In the genomic region with DNA sequence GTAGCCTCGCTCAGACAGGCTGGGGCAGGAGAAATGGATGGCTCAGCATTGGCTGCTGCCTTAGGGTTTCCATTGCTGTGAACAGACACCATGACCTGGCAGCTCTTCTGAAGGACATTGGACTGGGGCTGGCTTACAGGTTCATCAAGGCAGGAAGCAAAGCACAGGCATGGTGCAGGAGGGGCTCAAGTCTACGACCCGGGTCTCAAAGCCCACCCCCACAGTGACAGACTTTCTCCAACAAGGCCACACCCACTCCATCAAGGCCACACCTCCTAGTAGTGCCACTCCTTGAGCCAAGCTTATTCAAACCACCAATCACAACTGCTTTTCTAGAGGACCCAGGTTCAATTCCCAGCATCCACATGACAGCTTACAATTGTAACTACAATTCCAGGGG, we compare ENCODE assay signal across 13 mouse cellular contexts. TPM values are rescaled to one million over a fixed set of nuclear protein-coding genes. Genes with fewer than 3 reads are reported as not detected.
A peak's percentile ranks its signal among the peaks of the same experiment; 100 is the strongest.
DNase-seq lines count a peak whose midpoint lies in the region; ATAC-seq and TF ChIP-seq lines count a peak whose summit lies in the region.
"Had no signal": no experiment of that assay in that cellular context is flagged by ENCODE, and none has a peak within 500 bp of the region (broad histone marks: within the 10 kb centered on the region; RNA-seq: fewer than 3 reads in every experiment).

No protein-coding gene starts in this region.

- H3K9me3 ChIP-seq in forebrain, postnatal 0 days (ENCODE audit: low read length): no peaks in the 10 kb centered on the region
- no peaks in the 10 kb centered on the region for H3K9me3 ChIP-seq in neural tube, embryonic 11.5 days (ENCODE audit: control insufficient read depth, low read length)
- H3K9me3 ChIP-seq: kidney, embryonic 15.5 days; lung, embryonic 15.5 days had no signal

- H3K4me3 ChIP-seq in layer of hippocampus, adult 2 months: no peak overlapping the region
- no peak overlapping the region for H3K4me3 ChIP-seq in forebrain, postnatal 0 days (ENCODE audit: low read depth, low read length)
- no peak overlapping the region for H3K4me3 ChIP-seq in neural tube, embryonic 11.5 days (ENCODE audit: low read depth, low read length)
- H3K4me3 ChIP-seq: kidney, embryonic 15.5 days; lung, embryonic 15.5 days had no signal

- peak; percentile 15; the same call in 1 of the 2 replicates for ATAC-seq in forebrain, postnatal 0 days
- 0 out of 2 replicates have a peak, but pooled peaks have one; percentile 13 for ATAC-seq in neural tube, embryonic 11.5 days (ENCODE audit: insufficient read depth, low FRiP score, low TSS enrichment)

- WGBS in forebrain, postnatal 0 days: 45% methylated on average over 3 of the region's 3 CpGs
- WGBS in neural tube, embryonic 11.5 days: 38% methylated on average over 3 of the region's 3 CpGs

- intact Hi-C loops in left cerebral cortex, postnatal 36 days (cut with DNase I): no loop called here

- H3K27ac ChIP-seq in layer of hippocampus, adult 2 months: peak overlapping the region; percentile 86; the same call in 1 of the 2 replicates
- no peak overlapping the region for H3K27ac ChIP-seq in forebrain, postnatal 0 days (ENCODE audit: low read depth, low read length)
- no peak overlapping the region for H3K27ac ChIP-seq in neural tube, embryonic 11.5 days (ENCODE audit: low read depth, low read length)

- H3K27me3 ChIP-seq in forebrain, postnatal 0 days (ENCODE audit: insufficient read depth, low read length): no peaks in the 10 kb centered on the region
- H3K27me3 ChIP-seq in neural tube, embryonic 11.5 days (ENCODE audit: control insufficient read depth, insufficient read depth, low read length): no peaks in the 10 kb centered on the region
- H3K27me3 ChIP-seq: kidney, embryonic 15.5 days; lung, embryonic 15.5 days had no signal

- no peak for DNase-seq in layer of hippocampus, adult 2 months (ENCODE audit: low spot score in 2 of 2)
- no peak for DNase-seq in layer of hippocampus, adult 18-20 months (ENCODE audit: low spot score in 2 of 2)
- DNase-seq in embryo, embryonic 10.5 days (ENCODE audit: low spot score): peak; percentile 24
- DNase-seq in forebrain, postnatal 0 days: no peak
- no peak for DNase-seq in neural tube, embryonic 11.5 days (ENCODE audit: low spot score)
- DNase-seq in lung, adult 18-20 months: no peak
- no peak for DNase-seq in left cerebral cortex, postnatal 36 days (ENCODE audit: low spot score in 2 of 2)
- DNase-seq: adrenal gland, postnatal 25 days; cerebellum, postnatal 36 days; thymus, adult 18-20 months had no signal

- peaks cover 45% of the 10 kb centered on the region for H3K36me3 ChIP-seq in forebrain, postnatal 0 days (ENCODE audit: insufficient read depth)
- H3K36me3 ChIP-seq in neural tube, embryonic 11.5 days (ENCODE audit: control insufficient read depth, insufficient read depth, low read length): peaks cover 33% of the 10 kb centered on the region

- no peak overlapping the region for H3K4me2 ChIP-seq in forebrain, postnatal 0 days (ENCODE audit: low read depth)
- H3K4me2 ChIP-seq in neural tube, embryonic 11.5 days (ENCODE audit: low read depth): no peak overlapping the region

- no peak for TF ChIP-seq CTCF in layer of hippocampus, adult 2 months (conservative IDR thresholded peaks at IDR 0.05)
- no peak for TF ChIP-seq CTCF in forebrain, postnatal 0 days (IDR thresholded peaks at IDR 0.05; ENCODE audit: low read depth)

- H3K9ac ChIP-seq in forebrain, postnatal 0 days: no peak overlapping the region
- no peak overlapping the region for H3K9ac ChIP-seq in neural tube, embryonic 11.5 days (ENCODE audit: low read length)
- H3K9ac ChIP-seq: kidney, embryonic 15.5 days; lung, embryonic 15.5 days had no signal

- H3K4me1 ChIP-seq in forebrain, postnatal 0 days (ENCODE audit: insufficient read depth): no peaks in the 10 kb centered on the region
- peaks cover 4% of the 10 kb centered on the region; the same call in 1 of the 2 replicates for H3K4me1 ChIP-seq in neural tube, embryonic 11.5 days (ENCODE audit: control insufficient read depth, insufficient read depth, low read length)

RNA-seq across cellular contexts. Expression of gene Fscn1, which starts 13.8 kb away (rescaled TPM):
- 100 to 1,000 TPM; 172 to 173 TPM for total RNA-seq in layer of hippocampus, adult 2 months (2021)
- 100 to 1,000 TPM; 165 to 188 TPM for total RNA-seq in layer of hippocampus, adult 18-20 months (2021)
- total RNA-seq in forebrain, postnatal 0 days (2014; rRNA removed): 394 and 457 TPM in 2 replicates
- polyA plus RNA-seq in forebrain, postnatal 0 days (2015; fragmentation: Nextera tagmentation; extraction: Ambion mirVana): 522 and 558 TPM in 2 replicates
- 664 and 698 TPM in 2 replicates for polyA plus RNA-seq in neural tube, embryonic 11.5 days (2014; fragmentation: Nextera tagmentation; extraction: Ambion mirVana)
- 100 to 1,000 TPM; 310 to 396 TPM for total RNA-seq in left cerebral cortex, postnatal 36 days (2021)
- total RNA-seq: MEL had no signal
